Comparison of ENCODE assay signal across 18 mouse cellular contexts in genomic region chr6:18907173-18907572, GRCm38 (mm10). TPM values are rescaled to one million over a fixed set of nuclear protein-coding genes. Genes with fewer than 3 reads are reported as not detected.
A peak's percentile ranks its signal among the peaks of the same experiment; 100 is the strongest.
DNase-seq lines count a peak whose midpoint lies in the region; ATAC-seq and TF ChIP-seq lines count a peak whose summit lies in the region.
"Had no signal": no experiment of that assay in that cellular context is flagged by ENCODE, and none has a peak within 500 bp of the region (broad histone marks: within the 10 kb centered on the region; RNA-seq: fewer than 3 reads in every experiment).

No protein-coding gene starts in this region.

- TF ChIP-seq CTCF in hindbrain, postnatal 0 days (IDR thresholded peaks at IDR 0.05; ENCODE audit: low read depth) = peak; percentile 59

- 91% methylated on average over 2 of the region's 2 CpGs for WGBS in hindbrain, postnatal 0 days
- WGBS in hindbrain, embryonic 11.5 days = 87% methylated on average over 2 of the region's 2 CpGs
- 87% methylated on average over 2 of the region's 2 CpGs for WGBS in neural tube, embryonic 14.5 days

- H3K27ac ChIP-seq in hindbrain, postnatal 0 days = no peak overlapping the region
- H3K27ac ChIP-seq in hindbrain, embryonic 11.5 days (ENCODE audit: low read depth, low read length) = no peak overlapping the region
- no peak overlapping the region for H3K27ac ChIP-seq in neural tube, embryonic 14.5 days (ENCODE audit: low read depth, low read length)
- H3K27ac ChIP-seq: embryonic facial prominence, embryonic 13.5 days; forebrain, embryonic 15.5 days; heart, embryonic 13.5 days; hindbrain, embryonic 13.5 days had no signal

- no peak for ATAC-seq in hindbrain, postnatal 0 days
- ATAC-seq in hindbrain, embryonic 11.5 days (ENCODE audit: low FRiP score) = no peak
- ATAC-seq in neural tube, embryonic 14.5 days (ENCODE audit: low read depth) = 0 out of 2 replicates have a peak, but pooled peaks have one; percentile 44
- ATAC-seq: forebrain, embryonic 15.5 days had no signal

- peak; percentile 5 to 31 for DNase-seq in cerebellum, postnatal 14 days
- no peak for DNase-seq in cerebellum, adult 11 months
- peak; percentile 66 for DNase-seq in hindbrain, postnatal 0 days (ENCODE audit: low spot score)
- DNase-seq in hindbrain, embryonic 11.5 days (ENCODE audit: low spot score) = no peak
- no peak for DNase-seq in neural tube, embryonic 10.5 days (ENCODE audit: extremely low spot score, low spot score)
- DNase-seq in adrenal gland, adult 18-20 months (ENCODE audit: low spot score in 2 of 2) = no peak
- DNase-seq in thymus, postnatal 0 days (ENCODE audit: low spot score) = no peak
- DNase-seq: gastrocnemius, postnatal 25 days had no signal

- H3K4me3 ChIP-seq in hindbrain, postnatal 0 days (ENCODE audit: low read length) = no peak overlapping the region
- H3K4me3 ChIP-seq in hindbrain, embryonic 11.5 days (ENCODE audit: low read depth, low read length) = no peak overlapping the region
- H3K4me3 ChIP-seq in neural tube, embryonic 14.5 days (ENCODE audit: low read depth, low read length) = no peak overlapping the region
- H3K4me3 ChIP-seq: embryonic facial prominence, embryonic 13.5 days; forebrain, embryonic 15.5 days; heart, embryonic 13.5 days; hindbrain, embryonic 13.5 days; myocyte had no signal

- no peak overlapping the region for H3K4me2 ChIP-seq in hindbrain, postnatal 0 days (ENCODE audit: low read depth, low read length)
- no peak overlapping the region for H3K4me2 ChIP-seq in hindbrain, embryonic 11.5 days (replicated peaks; ENCODE audit: low read depth, low read length)
- H3K4me2 ChIP-seq in neural tube, embryonic 14.5 days (ENCODE audit: low read depth, low read length) = no peak overlapping the region
- H3K4me2 ChIP-seq: embryonic facial prominence, embryonic 13.5 days; forebrain, embryonic 15.5 days; heart, embryonic 13.5 days; hindbrain, embryonic 13.5 days had no signal

- H3K36me3 ChIP-seq in hindbrain, postnatal 0 days (ENCODE audit: insufficient read depth, low read length) = no peaks in the 10 kb centered on the region
- H3K36me3 ChIP-seq in hindbrain, embryonic 11.5 days (ENCODE audit: control insufficient read depth, insufficient read depth, low read length) = no peaks in the 10 kb centered on the region
- no peaks in the 10 kb centered on the region for H3K36me3 ChIP-seq in neural tube, embryonic 14.5 days (ENCODE audit: control insufficient read depth, insufficient read depth, low read length)
- H3K36me3 ChIP-seq: embryonic facial prominence, embryonic 13.5 days; forebrain, embryonic 15.5 days; heart, embryonic 13.5 days; hindbrain, embryonic 13.5 days had no signal

- no peaks in the 10 kb centered on the region for H3K9me3 ChIP-seq in hindbrain, postnatal 0 days (ENCODE audit: low read length)
- H3K9me3 ChIP-seq in hindbrain, embryonic 11.5 days (ENCODE audit: control insufficient read depth, low read length) = no peaks in the 10 kb centered on the region
- no peaks in the 10 kb centered on the region for H3K9me3 ChIP-seq in neural tube, embryonic 14.5 days (ENCODE audit: control insufficient read depth, low read length)
- H3K9me3 ChIP-seq: embryonic facial prominence, embryonic 13.5 days; forebrain, embryonic 15.5 days; heart, embryonic 13.5 days; hindbrain, embryonic 13.5 days had no signal

- H3K4me1 ChIP-seq in hindbrain, postnatal 0 days (ENCODE audit: insufficient read depth, low read length) = no peaks in the 10 kb centered on the region
- H3K4me1 ChIP-seq in hindbrain, embryonic 11.5 days (replicated peaks; ENCODE audit: control insufficient read depth, insufficient read depth, low read length) = no peaks in the 10 kb centered on the region
- H3K4me1 ChIP-seq in neural tube, embryonic 14.5 days (ENCODE audit: control insufficient read depth, insufficient read depth, low read length) = no peaks in the 10 kb centered on the region
- H3K4me1 ChIP-seq: embryonic facial prominence, embryonic 13.5 days; forebrain, embryonic 15.5 days; heart, embryonic 13.5 days; hindbrain, embryonic 13.5 days had no signal

- H3K9ac ChIP-seq in hindbrain, postnatal 0 days (replicated peaks; ENCODE audit: low read length) = no peak overlapping the region
- H3K9ac ChIP-seq in hindbrain, embryonic 11.5 days (ENCODE audit: low read depth, low read length) = no peak overlapping the region
- no peak overlapping the region for H3K9ac ChIP-seq in neural tube, embryonic 14.5 days (replicated peaks; ENCODE audit: low read depth, low read length)
- H3K9ac ChIP-seq: embryonic facial prominence, embryonic 13.5 days; forebrain, embryonic 15.5 days; heart, embryonic 13.5 days; hindbrain, embryonic 13.5 days had no signal

- no peaks in the 10 kb centered on the region for H3K27me3 ChIP-seq in hindbrain, postnatal 0 days (ENCODE audit: insufficient read depth, low read length)
- no peaks in the 10 kb centered on the region for H3K27me3 ChIP-seq in hindbrain, embryonic 11.5 days (ENCODE audit: control insufficient read depth, insufficient read depth, low read length)
- no peaks in the 10 kb centered on the region for H3K27me3 ChIP-seq in neural tube, embryonic 14.5 days (ENCODE audit: control insufficient read depth, insufficient read depth, low read length)
- H3K27me3 ChIP-seq: embryonic facial prominence, embryonic 13.5 days; forebrain, embryonic 15.5 days; heart, embryonic 13.5 days; hindbrain, embryonic 13.5 days had no signal

RNA-seq across cellular contexts. Expression of gene Ankrd7, which starts 41.1 kb away (rescaled TPM):
- not detected in 2 replicates for total RNA-seq in hindbrain, postnatal 0 days (2014; rRNA removed)
- polyA plus RNA-seq in hindbrain, postnatal 0 days (2015; fragmentation: Nextera tagmentation; extraction: Ambion mirVana) = not detected in 2 replicates
- 0.29 and 0.34 TPM in 2 replicates for polyA plus RNA-seq in hindbrain, embryonic 11.5 days (2014; fragmentation: Nextera tagmentation; extraction: Ambion mirVana)
- not detected in 2 replicates for polyA plus RNA-seq in neural tube, embryonic 14.5 days (2014; fragmentation: Nextera tagmentation; extraction: Ambion mirVana)
- total RNA-seq in adrenal gland, adult 18-20 months (2021) = not detected
- 0.12 TPM in 1 of 2 replicates, not detected in the other for polyA plus RNA-seq in thymus, postnatal 0 days (2015; fragmentation: Nextera tagmentation; extraction: Ambion mirVana)
- total RNA-seq: gastrocnemius, postnatal 25 days; layer of hippocampus, postnatal 10 days had no signal
- polyA plus RNA-seq: C2C12; heart, embryonic 13.5 days; hindbrain, embryonic 13.5 days; kidney, embryonic 14.5 days; myocyte; small intestine, adult 2 months had no signal

RNA-seq across cellular contexts. Expression of gene Lsm8, which starts 58.8 kb away (rescaled TPM):
- total RNA-seq in hindbrain, postnatal 0 days (2014; rRNA removed) = 36.5 and 41.3 TPM in 2 replicates
- 86.5 and 93.8 TPM in 2 replicates for polyA plus RNA-seq in hindbrain, postnatal 0 days (2015; fragmentation: Nextera tagmentation; extraction: Ambion mirVana)
- polyA plus RNA-seq in hindbrain, embryonic 11.5 days (2014; fragmentation: Nextera tagmentation; extraction: Ambion mirVana) = 189 and 199 TPM in 2 replicates
- 83.8 and 86.2 TPM in 2 replicates for polyA plus RNA-seq in neural tube, embryonic 14.5 days (2014; fragmentation: Nextera tagmentation; extraction: Ambion mirVana)
- total RNA-seq in adrenal gland, adult 18-20 months (2021) = 10 to 100 TPM; 16.9 to 20.8 TPM
- polyA plus RNA-seq in thymus, postnatal 0 days (2015; fragmentation: Nextera tagmentation; extraction: Ambion mirVana) = 250 and 263 TPM in 2 replicates

Comparison
In these comparisons a context has a peak if more than half of its experiments do, and no peak if none do; other contexts are left out.
1. DNase-seq: peak in cerebellum, postnatal 14 days (2 of 2) and hindbrain, postnatal 0 days (single experiment); none in cerebellum, adult 11 months (single experiment), hindbrain, embryonic 11.5 days (single experiment), neural tube, embryonic 10.5 days (single experiment), adrenal gland, adult 18-20 months (0 of 2) and thymus, postnatal 0 days (single experiment).